Mouse (Mus musculus) A20 (cell line): ENCODE results near the gene C2cd2l.
"Not testable (repeated sequence)": the region's sequence is repeated elsewhere in the genome, so short reads cannot be mapped to it uniquely, and the experiment has no call there.

ENCODE experiments used
- DNase-seq: peaks from one replicate; pipeline ENCODE4 v3.0.0-alpha.2; 2011; ENCODE audit warnings: low read depth, low spot score

Gene C2cd2l

DNA sequence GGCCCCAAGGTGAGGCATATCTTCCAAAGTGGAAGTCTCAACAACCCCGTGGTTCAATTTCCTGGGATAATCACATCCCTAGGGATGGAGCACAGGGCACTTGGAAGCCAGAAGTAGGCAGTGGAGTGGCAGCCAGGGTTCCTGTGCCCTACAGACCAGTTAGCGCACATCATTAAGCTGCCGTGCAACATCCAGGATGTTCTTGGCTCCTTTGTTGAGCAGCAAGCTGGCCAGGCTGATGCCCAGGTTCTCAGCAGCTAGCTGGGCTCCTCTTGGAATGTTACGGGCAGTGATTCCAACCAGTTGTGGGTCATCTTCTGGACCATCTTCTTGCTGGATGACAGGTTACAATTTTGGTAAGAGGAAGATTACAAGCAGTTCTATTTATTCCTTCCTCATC, 16.4 kb upstream of the C2cd2l start:
- not testable (repeated sequence) for DNase-seq

DNA sequence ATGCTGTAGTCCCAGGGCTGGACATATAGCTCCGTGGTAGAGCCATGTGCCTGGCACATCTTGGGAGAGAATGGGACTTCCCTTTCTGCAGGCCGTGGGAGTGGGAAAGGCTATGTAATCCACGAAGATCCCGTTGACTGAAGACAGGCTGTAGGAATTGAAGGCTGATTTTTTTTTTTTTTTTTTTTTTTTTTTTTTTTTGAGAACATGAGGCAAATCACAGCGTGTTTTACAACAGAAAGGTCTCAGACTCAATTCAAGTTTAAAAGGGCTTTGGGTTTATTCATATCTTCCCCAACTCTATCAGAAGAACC, 16.0 kb upstream of the C2cd2l start:
- no peak for DNase-seq

DNA sequence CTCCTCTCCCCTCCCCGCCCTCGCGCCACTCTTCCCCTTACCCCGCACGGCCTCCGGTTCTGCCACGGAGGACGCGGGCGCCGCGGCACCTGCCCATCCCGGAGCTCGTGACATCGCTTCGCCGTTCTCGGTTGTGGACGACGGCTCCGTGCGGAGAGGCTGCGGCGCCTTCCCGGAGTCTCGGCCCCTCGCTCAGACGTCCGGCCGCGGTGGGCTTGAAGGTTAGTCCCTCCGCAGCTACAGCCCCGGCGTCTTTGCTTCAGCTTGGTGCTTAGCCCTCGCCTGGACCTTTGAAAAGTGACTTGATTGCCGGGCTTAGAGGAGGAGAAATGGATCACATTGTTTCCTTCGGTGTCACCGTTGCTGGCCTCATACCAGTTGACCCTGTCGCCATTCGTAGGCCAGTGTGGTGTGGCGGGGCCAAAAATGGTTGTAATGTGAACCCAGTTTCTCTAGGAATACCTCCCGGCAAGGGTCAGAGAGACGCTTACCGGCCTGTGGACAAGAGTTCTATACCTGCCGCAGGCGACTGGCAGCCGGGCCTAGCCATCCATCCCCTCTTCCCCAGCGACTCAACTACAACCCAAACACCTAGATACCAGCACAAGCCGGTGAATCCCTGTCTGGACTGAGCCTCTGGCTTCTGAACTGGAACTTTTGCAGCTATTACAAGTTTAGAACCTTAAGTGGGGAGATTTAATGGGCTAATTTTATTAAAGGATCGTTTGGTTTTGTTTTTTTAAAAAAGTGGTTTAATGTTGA, 15.4 kb upstream of the C2cd2l start:
- peak; percentile 56 for DNase-seq

DNA sequence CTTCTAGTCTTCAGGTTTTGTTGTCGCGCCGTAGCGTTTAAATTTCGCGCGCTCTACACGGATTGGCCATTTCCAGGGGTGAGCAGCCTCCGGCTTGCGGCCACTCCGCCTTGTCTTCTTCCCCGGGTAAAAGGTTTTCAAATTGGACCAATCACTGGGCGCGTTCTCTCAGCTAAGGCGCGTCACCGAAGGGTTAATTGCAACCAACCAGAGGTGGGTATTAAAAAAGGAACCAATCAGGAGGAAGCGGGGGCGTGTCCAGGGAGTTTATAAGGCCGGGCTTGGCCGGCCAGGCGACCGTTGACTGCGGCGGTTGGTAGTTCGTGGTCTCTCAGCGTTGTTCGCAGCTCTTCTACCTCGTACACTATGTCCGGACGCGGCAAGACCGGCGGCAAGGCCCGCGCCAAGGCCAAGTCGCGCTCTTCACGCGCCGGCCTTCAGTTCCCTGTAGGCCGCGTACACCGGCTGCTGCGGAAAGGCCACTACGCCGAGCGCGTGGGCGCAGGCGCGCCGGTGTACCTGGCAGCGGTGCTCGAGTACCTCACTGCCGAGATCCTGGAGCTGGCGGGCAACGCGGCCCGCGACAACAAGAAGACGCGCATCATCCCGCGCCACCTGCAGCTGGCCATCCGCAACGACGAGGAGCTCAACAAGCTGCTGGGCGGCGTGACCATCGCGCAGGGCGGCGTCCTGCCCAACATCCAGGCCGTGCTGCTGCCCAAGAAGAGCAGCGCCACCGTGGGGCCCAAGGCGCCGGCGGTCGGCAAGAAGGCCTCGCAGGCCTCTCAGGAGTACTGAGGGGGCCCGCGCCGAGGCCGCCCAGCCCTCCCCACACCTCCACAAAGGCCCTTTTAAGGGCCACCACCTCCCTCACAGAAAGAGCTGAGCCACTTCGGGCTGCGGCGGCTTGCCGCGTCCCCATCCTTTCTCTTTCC, 14.6 kb upstream of the C2cd2l start, which contains the start of gene H2afx:
TSS of gene H2afx (plus strand) at position 299 of the 935 bp plus-strand sequence.
- DNase-seq: peak; percentile 100

DNA sequence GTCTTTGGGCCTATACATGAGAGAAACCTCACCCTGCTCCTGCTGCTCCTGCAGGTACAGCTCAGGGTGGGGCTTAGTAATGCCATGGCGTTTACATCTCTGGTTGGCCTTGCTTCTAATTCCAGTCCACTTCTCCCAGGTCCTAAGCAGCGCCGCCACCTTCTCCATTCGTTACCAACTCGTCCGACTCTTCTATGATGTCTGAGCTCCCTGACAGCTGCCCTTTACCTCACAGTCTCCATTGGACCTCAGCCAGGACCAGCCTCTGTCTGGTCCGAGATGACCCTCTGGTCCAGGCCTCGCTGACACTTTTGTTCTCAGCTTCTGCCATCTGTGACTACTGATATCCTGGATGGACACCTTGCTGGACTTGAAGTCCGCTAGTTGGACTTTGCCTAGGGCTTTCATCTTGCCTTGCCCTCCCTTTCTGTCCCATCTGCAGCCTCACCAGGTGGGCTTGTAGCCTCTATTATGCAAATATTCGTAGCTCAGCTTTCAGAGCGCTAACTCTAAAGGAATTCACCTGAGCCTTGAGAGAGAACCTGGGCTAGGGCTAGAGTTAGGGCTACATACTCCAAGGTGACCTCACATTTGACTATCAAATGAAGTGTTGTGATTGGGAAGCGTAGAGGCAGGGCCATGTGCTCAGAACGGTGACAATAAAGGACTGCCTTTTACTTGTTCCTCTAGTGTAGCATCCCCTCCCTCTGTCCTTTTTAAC, 13.0 kb upstream of the C2cd2l start:
- DNase-seq: peak; percentile 83

DNA sequence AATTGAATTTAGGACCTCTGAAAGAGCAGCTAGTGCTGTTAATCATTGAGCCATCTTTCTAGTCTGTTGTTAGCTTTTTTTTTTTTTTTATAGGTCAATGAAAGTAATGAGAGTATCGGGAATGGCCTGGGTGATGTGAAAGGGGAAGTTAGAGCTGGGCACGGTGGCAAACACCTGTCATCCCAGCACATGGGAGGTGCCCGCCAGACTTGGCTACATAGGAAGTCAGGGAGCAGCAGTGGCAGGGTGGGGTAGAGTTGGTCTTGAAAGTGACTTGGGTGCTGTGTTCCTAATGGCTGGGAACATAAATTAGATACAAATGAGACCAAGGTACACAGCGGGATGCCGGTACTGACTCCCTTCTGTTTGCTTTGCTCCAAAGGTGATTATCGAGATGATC, 10.7 kb upstream of the C2cd2l start:
- peak; percentile 78 for DNase-seq

DNA sequence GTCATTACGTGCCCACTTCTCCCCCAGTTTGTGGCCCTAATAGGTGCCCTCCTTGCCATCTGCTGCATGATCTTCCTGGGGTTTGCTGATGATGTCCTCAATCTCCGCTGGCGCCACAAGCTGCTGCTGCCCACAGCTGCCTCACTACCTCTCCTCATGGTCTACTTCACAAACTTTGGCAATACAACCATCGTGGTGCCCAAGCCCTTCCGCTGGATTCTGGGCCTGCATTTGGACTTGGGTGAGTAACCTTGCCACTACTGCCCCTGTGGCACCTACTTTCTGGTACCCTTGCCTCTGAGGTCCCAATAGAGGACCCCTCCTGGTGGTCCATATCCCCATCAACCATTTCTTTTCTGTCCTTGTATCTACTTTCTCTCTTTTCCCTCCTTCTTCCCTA, 7.8 kb upstream of the C2cd2l start:
- DNase-seq: peak; percentile 24

DNA sequence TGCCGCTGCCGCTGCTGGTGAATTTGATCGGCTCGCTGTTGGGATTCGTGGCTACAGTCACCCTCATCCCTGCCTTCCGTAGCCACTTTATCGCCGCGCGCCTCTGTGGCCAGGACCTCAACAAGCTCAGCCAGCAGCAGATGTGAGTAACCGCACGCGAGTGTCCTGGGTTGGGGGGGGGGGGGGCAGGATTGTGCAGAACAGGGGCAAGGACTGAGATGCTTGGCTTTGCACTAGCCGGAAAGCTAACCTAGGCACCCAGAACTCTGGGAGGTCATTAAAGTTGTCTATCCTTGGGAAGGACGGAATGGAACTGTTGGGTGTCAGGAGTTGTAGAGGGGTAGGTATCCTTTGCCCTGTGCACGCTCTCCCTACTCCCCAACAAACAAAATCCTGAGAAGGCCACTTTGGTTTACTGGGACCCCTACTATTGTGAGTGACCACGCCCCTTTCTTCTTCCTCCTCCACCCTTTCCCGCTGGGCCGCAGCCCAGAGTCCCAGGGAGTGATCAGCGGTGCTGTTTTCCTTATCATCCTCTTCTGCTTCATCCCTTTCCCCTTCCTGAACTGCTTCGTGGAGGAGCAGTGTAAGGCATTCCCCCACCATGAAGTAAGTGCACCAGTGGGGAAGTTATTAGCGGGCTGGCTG, 7.1 kb upstream of the C2cd2l start:
- DNase-seq: no peak

DNA sequence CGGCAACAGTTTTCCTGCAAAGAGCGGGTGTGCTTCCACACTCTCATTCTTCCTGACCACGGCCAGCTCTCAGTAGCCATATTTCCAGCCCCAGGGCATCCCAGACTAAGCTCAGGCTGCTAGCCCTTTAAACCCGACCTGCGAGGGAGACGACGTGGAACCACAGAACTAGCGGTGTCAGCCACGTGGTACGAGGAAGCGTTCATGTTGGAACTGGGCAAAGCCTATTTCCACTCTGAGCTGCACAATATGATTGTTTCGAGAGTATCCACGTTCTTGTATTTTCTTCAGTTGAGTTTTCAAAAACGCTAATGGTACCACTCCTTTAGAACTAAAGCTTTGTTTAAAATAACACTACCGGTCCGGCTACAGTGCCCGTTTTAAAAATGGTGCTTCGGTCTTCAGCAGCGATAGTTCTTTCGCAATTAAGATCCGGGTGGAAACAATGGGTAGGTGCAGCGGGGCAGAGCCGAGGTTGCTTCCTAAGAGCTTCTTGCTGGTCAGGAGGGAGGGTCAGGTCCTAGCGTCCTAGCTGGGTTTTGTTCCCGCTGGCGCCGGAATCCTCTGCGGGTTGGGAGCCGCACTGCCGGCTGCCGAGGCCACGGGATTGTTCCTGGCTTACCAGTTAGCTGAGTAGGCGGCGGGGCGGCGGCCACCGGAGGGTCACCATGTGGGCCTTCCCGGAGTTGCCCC, 6.4 kb upstream of the C2cd2l start:
- DNase-seq: peak; percentile 92

DNA sequence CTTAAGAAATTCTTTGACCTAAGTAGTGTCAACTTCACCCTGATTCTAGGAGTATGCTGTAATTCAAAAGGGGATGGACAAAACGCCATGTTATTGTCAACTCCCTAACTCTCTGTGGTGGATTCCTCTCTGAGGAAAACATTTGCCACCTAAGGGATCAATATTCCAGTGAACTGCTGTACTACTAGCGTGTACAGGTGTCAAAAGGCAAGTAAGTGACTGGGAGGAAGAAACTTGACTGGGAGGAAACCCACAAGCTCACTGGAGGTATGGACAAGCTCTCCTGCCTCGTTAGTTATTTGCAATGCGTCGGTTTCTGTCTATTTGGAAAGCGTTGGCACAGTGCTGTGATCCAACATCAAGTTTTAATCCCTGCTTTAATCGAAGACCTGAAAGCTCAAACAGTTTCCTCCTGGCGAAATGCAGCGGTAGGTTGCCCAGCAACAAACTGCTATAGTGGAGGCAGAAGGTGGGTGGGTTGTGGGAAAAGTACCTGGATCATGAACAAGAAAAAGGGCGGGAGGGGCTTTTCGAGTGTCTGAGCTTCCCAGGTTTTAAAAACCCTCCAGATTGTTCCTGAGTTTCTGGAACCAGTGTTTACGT, 5.8 kb upstream of the C2cd2l start, which contains the start of gene Dpagt1:
TSS of gene Dpagt1 (plus strand) at position 252 of the 603 bp plus-strand sequence.
- DNase-seq: peak; percentile 68

DNA sequence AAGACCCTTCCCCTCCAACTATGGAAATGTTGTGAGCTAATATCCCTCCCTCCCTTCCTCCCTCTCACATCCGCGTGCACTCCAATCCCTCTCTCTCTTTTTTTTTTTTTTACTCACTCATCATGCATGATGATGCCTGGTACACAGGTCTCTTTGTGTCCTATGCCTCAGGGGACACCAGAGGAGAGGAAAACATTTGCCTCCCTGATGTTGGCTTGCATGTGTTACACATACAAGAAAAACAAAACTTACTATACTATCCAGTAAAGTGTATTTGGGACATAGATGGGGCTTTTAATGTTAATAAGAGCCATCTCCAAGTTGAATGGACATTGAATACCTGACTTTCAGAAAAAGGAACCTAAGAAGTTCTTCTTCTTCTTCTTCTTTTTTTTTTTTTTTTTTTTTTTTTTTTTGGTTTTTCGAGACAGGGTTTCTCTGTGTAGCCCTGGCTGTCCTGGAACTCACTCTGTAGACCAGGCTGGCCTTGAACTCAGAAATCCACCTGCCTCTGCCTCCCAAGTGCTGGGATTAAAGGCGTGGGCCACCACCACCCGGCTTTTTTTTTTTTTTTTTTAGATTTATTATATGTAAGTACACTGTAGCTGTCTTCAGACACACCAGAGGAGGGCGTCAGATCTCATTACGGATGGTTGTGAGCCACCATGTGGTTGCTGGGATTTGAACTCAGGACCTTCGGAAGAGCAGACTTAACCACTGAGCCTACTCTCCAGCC, 5.1 kb upstream of the C2cd2l start:
- peak; percentile 66 for DNase-seq

DNA sequence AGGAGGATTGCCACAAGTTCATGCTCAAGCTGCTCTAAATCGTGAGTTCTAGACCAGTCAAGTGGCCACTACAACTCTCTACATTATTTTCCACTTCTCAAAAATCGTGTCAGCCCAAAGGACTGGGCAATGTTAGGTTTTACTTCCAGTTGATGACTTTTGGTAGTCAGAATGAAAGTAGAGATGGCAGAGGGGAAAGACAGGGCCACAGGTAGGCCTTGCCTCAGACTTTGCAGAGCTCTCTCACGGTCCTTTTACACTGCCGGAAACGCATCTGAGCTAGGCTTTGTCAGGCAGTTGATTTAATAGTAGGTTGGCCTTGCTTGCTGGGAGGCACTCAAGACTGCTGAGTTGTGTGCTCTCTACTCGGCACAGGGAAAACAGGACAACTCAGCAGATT, 4.1 kb upstream of the C2cd2l start:
- DNase-seq: peak; percentile 89

DNA sequence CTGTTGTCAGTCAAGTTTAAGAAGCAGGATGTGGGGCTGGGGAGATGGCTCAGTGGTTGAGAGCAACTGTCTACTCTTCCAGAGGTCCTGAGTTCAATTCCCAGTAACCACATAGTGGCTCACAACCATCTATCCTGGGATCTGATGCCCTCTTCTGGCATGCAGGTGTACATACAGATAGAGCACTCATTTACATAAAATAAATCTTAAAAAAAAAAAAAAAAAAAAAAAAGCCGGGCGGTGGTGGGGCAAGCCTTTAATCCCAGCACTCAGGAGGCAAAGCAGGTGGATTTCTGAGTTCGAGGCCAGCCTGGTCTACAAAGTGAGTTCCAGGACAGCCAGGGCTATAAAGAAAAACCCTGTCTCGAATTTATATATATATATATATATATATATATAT, 3.6 kb upstream of the C2cd2l start:
- peak; percentile 34 for DNase-seq

DNA sequence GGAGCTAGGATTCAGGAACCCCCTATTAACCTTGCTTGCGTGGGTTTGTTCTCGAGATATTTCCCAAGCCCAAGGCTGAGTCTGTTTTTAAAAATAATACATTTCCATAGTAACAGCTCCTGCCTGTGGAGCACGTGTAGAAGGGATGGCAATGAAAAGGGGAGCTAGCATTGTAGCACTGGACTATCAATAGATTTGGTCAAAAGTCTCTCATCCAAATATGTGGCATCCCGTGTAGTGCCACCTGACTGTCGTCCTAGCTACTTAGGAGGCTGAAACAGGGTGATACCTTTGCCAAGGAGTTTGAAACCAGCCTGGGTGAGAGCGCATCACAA, 681 bp upstream of the C2cd2l start:
- no peak for DNase-seq

DNA sequence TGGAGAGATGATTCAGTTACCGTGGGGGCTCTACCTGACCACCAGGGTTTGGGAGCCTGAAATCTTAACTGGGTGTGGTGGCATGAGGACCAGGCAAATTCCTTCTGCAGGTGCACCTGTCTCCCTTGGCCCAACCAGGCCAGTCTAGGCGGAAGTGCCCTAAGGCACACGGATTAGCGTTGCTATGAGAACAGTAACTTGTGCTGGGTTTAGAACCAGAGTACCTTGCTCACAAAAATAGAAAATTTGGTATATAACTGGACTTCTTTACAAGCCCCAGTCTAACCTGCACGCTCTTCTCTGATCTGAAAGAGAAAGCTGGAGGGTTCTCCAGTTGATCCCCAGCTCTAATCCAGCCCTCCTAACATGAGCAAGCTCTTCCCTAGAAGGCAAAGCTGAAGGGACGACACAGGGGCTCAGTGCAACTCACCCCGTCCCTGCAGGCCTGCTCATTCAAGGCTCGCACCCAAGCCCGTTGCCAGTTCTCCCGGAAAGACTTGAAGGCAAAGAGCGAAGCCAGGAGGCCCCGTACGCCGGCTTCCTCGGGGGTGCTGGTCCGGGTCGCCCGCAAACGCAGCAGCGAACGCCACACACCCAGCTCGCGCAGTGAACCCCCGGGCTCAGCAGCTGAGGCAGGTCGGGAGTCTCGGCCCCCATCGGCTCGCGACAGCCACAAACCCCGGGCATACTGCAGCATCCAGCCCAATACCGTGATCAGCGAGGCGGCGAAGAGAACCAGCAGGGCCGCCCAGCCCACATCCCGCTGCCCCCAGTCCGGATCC, 789 bp downstream of the C2cd2l start:
- peak; percentile 63 for DNase-seq

DNA sequence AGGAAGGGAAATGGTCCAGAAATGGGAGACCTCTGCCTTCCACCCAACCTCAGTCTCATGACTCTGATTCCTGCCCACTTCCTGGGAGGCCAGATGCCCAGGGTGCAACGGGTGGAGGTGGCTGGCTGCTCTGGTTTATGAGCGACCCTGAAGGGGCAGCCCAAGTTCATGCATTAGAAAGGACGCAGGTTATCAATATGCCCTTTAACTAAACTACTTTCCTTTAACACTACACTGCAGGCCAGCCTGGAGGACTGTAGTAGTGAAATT, 1.3 kb downstream of the C2cd2l start:
- DNase-seq: no peak

DNA sequence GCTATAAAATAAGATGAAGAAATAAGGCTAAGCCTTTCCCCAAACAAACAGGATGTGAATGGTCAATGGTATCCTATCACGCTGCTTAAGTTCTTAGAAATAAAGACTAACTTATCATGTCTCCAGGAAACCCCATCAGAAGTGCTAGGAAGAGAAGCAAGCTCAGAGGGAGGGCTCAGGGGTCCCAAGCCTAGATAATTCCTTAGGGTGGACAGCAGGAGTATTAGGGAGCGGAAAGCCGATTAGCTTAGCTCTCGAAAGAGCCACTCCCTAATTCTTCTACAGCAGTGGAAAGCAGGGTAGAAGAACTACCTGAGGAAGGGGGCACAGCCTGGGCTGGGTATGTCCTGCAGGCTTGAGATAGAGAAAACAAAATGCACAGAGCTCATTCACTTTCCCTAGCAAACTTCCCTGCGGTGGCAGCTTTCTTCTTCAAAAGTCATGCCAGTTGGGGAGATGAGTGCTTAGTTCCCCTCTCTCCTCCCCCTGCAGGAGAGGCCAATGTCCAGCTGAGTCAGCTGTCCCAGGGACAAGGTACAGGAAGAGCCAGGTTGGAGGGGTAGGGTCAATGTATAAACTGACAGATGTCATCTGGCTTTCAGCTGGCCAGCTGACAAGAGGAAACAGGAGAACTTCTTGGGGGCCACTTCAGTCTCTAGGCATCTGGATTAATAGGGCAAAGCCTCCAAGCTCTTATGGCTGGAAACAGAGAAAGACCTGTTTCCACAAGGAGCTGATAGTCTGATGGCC, 1.8 kb downstream of the C2cd2l start:
- DNase-seq: no peak

DNA sequence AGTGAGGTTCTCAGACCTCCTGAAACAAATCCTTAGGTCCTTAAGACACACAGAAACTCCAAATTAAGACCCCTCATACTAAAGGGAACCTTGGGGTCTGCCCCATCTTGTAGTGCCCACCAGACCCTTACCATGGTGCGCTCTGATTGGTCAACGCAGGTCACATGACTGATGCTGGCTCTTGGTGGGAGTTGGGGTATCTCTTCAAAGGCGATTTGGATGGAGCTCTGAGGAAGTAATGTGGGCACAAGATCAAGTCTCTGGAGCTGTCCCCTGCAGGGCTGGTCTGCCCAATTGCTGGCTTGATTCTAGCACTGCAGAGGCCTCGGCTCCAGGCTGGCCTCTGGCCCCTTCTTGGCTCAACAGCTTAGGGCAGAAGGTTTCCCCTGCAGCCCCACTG, 2.6 kb downstream of the C2cd2l start:
- DNase-seq: no peak

DNA sequence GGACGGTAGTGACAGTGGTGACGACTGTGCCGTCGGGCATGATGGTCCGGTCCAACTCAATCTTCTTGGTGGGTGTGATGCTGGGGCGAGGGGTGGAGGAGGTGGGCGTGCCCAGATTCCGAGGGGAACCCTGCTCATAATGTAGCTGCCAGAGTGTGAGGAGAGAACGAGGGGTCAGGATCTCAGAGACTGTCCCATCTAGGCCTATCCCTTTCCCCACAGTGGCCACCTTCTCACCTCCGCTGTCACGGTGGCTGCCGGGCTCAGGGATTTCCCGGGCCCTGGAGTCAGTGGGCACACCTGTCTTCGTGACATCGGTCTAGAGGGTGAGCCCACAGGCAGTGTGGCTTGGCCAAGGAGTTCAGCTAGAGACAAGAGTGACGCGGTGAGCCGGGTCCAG, 5.2 kb downstream of the C2cd2l start:
- no peak for DNase-seq
